Mouse (Mus musculus) E14TG2a.4 (cell line): ENCODE measurements around the gene Zpbp2.

Experiments used
- CTCF ChIP-seq: conservative IDR thresholded peaks from 2 replicates; pipeline ENCODE4 v1.5.1; 2014; ENCODE audit warnings: low read length
- POU5F1 ChIP-seq: IDR thresholded peaks from 2 replicates; pipeline ENCODE4 v1.6.1; 2014; ENCODE audit warnings: low read length, borderline replicate concordance

DNA sequence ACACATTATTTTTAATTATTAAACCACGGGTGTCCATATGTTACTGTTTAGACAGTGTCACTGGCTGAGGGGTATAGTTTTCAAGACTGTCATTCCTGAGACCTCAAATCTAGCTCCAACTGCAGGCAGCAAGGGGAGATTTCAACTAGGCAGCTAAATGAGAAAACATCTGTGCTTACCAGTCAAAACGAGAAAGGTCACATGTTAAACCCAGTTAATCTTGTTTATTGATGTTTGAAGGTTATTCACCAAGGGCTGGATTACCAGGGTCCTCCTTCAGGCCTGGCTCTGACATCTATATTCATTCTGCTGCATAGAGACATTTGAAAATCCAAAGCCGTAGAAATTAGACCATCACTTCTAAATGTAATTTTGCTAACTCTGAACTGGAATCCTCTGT is 46.0 kb upstream of the Zpbp2 start:
- no peak for TF ChIP-seq CTCF
- TF ChIP-seq POU5F1 = no peak
